Mouse (Mus musculus): ENCODE measurements around the gene Parva. TPM values are rescaled to one million over a fixed set of nuclear protein-coding genes. Genes with fewer than 3 reads are reported as not detected.
A peak's percentile ranks its signal among the peaks of the same experiment; 100 is the strongest.

The Parva gene
- 10 to 100 TPM; 42.6 to 46.1 (median 44.5) TPM for total RNA-seq (2022)

- peak; percentile 78 for DNase-seq (ENCODE audit: low spot score)
Measured at GRCm38 (mm10) chr7:112427357-112428157, at the start of gene Parva. TSS of gene Parva (plus strand) at chr7:112427505.

GRCm38 (mm10) chr7:112378056-112378455, 49.2 kb upstream of the Parva start:
- DNase-seq (ENCODE audit: low spot score), result no peak

GRCm38 (mm10) chr7:112378476-112378875, 48.8 kb upstream of the Parva start:
- no peak for DNase-seq (ENCODE audit: low spot score)

GRCm38 (mm10) chr7:112386521-112386920, 40.8 kb upstream of the Parva start:
- no peak for DNase-seq (ENCODE audit: low spot score)

GRCm38 (mm10) chr7:112387876-112388275, 39.4 kb upstream of the Parva start:
- DNase-seq (ENCODE audit: low spot score), result no peak

- no peak for DNase-seq (ENCODE audit: low spot score)
Measured at GRCm38 (mm10) chr7:112388363-112388875, 38.9 kb upstream of the Parva start.

GRCm38 (mm10) chr7:112389611-112390251, 37.6 kb upstream of the Parva start:
- no peak for DNase-seq (ENCODE audit: low spot score)

GRCm38 (mm10) chr7:112390252-112390936, 36.9 kb upstream of the Parva start:
- no peak for DNase-seq (ENCODE audit: low spot score)

GRCm38 (mm10) chr7:112390937-112391605, 36.2 kb upstream of the Parva start:
- DNase-seq (ENCODE audit: low spot score), result no peak

GRCm38 (mm10) chr7:112397786-112398185, 29.5 kb upstream of the Parva start:
- no peak for DNase-seq (ENCODE audit: low spot score)

- no peak for DNase-seq (ENCODE audit: low spot score)
Measured at GRCm38 (mm10) chr7:112399425-112400170, 27.7 kb upstream of the Parva start.

- peak; percentile 73 for DNase-seq (ENCODE audit: low spot score)
Measured at GRCm38 (mm10) chr7:112400175-112400574, 27.1 kb upstream of the Parva start.

- no peak for DNase-seq (ENCODE audit: low spot score)
Measured at GRCm38 (mm10) chr7:112405061-112405460, 22.2 kb upstream of the Parva start.

- DNase-seq (ENCODE audit: low spot score), result no peak
Measured at GRCm38 (mm10) chr7:112405578-112405977, 21.7 kb upstream of the Parva start.

- DNase-seq (ENCODE audit: low spot score), result peak; percentile 26
Measured at GRCm38 (mm10) chr7:112407597-112407996, 19.7 kb upstream of the Parva start.

GRCm38 (mm10) chr7:112409991-112410390, 17.3 kb upstream of the Parva start:
- DNase-seq (ENCODE audit: low spot score), result no peak

- DNase-seq (ENCODE audit: low spot score), result no peak
Measured at GRCm38 (mm10) chr7:112413286-112413685, 14.0 kb upstream of the Parva start.

GRCm38 (mm10) chr7:112416058-112416526, 11.2 kb upstream of the Parva start:
- DNase-seq (ENCODE audit: low spot score), result no peak

- DNase-seq (ENCODE audit: low spot score), result no peak
Measured at GRCm38 (mm10) chr7:112416730-112417513, 10.4 kb upstream of the Parva start.

- DNase-seq (ENCODE audit: low spot score), result no peak
Measured at GRCm38 (mm10) chr7:112417598-112417997, 9.7 kb upstream of the Parva start.
